12 mouse cellular contexts compared by ENCODE assay signal in genomic region chr9:34957691-34958090, GRCm38 (mm10).
A peak's percentile ranks its signal among the peaks of the same experiment; 100 is the strongest.
DNase-seq lines count a peak whose midpoint lies in the region; ATAC-seq and TF ChIP-seq lines count a peak whose summit lies in the region.
"Had no signal": no experiment of that assay in that cellular context is flagged by ENCODE, and none has a peak within 500 bp of the region (broad histone marks: within the 10 kb centered on the region; RNA-seq: fewer than 3 reads in every experiment).

No protein-coding gene starts in this region.

- no peak overlapping the region for H3K4me3 ChIP-seq in forebrain, embryonic 15.5 days
- no peak overlapping the region for H3K4me3 ChIP-seq in forebrain, embryonic 12.5 days (replicated peaks)
- H3K4me3 ChIP-seq: left cerebral cortex, adult 2 months; liver, embryonic 13.5 days had no signal

- no peak; the same call in 1 of the 2 replicates for ATAC-seq in forebrain, embryonic 15.5 days (replicated peaks)
- ATAC-seq in forebrain, embryonic 12.5 days (ENCODE audit: low FRiP score): no peak

- no peak overlapping the region for H3K9ac ChIP-seq in forebrain, embryonic 15.5 days (replicated peaks)
- H3K9ac ChIP-seq in forebrain, embryonic 12.5 days: no peak overlapping the region
- H3K9ac ChIP-seq: liver, embryonic 13.5 days had no signal

- intact Hi-C loops in left cerebral cortex, postnatal 36 days (cut with DNase I): no loop called here

- no peak for TF ChIP-seq CTCF in brain, embryonic 14.5 days (IDR thresholded peaks at IDR 0.05; ENCODE audit: borderline replicate concordance, extremely low read depth, insufficient read depth, insufficient read length)

- no peak overlapping the region for H3K4me2 ChIP-seq in forebrain, embryonic 15.5 days (replicated peaks)
- no peak overlapping the region for H3K4me2 ChIP-seq in forebrain, embryonic 12.5 days
- H3K4me2 ChIP-seq: liver, embryonic 13.5 days had no signal

- peaks cover 23% of the 10 kb centered on the region for H3K4me1 ChIP-seq in forebrain, embryonic 15.5 days
- peaks cover 3% of the 10 kb centered on the region; the same call in 1 of the 2 replicates for H3K4me1 ChIP-seq in forebrain, embryonic 12.5 days

- peak; percentile 45 for DNase-seq in 3134 (ENCODE audit: extremely low read depth, insufficient read length, low spot score)
- DNase-seq in brain, embryonic 14.5 days (ENCODE audit: low read depth): peak; percentile 85
- peak; percentile 25 to 26 for DNase-seq in left cerebral cortex, postnatal 36 days (ENCODE audit: low spot score in 2 of 2)
- DNase-seq in B cell, adult 2 months: no peak
- DNase-seq in kidney, postnatal 4 days: no peak
- DNase-seq: kidney, adult 11 months; liver, embryonic 13.5 days; thymus, postnatal 14 days had no signal

- no peaks in the 10 kb centered on the region for H3K27me3 ChIP-seq in forebrain, embryonic 15.5 days
- peaks cover 35% of the 10 kb centered on the region for H3K27me3 ChIP-seq in forebrain, embryonic 12.5 days
- H3K27me3 ChIP-seq: liver, embryonic 13.5 days had no signal

- no peaks in the 10 kb centered on the region for H3K9me3 ChIP-seq in forebrain, embryonic 15.5 days
- no peaks in the 10 kb centered on the region for H3K9me3 ChIP-seq in forebrain, embryonic 12.5 days
- H3K9me3 ChIP-seq: liver, embryonic 13.5 days had no signal

- no peaks in the 10 kb centered on the region for H3K36me3 ChIP-seq in forebrain, embryonic 15.5 days
- H3K36me3 ChIP-seq in forebrain, embryonic 12.5 days (replicated peaks): no peaks in the 10 kb centered on the region
- H3K36me3 ChIP-seq: liver, embryonic 13.5 days had no signal

- 47% methylated on average over 6 of the region's 6 CpGs for WGBS in forebrain, embryonic 15.5 days
- 78% methylated on average over 6 of the region's 6 CpGs for WGBS in forebrain, embryonic 12.5 days

- peak overlapping the region; percentile 72 for H3K27ac ChIP-seq in forebrain, embryonic 15.5 days (replicated peaks)
- H3K27ac ChIP-seq in forebrain, embryonic 12.5 days: no peak overlapping the region
- H3K27ac ChIP-seq: left cerebral cortex, adult 2 months; liver, embryonic 13.5 days; macrophage had no signal

- TF ChIP-seq POLR2A in brain, embryonic 14.5 days (IDR thresholded peaks at IDR 0.05; ENCODE audit: borderline replicate concordance, extremely low read depth, insufficient read depth, insufficient read length, poor library complexity, severe bottlenecking): no peak

Comparison
In these comparisons a context has a peak if more than half of its experiments do, and no peak if none do; other contexts are left out.
1. DNase-seq: peak in 3134 (single experiment), brain, embryonic 14.5 days (single experiment) and left cerebral cortex, postnatal 36 days (2 of 2); none in B cell, adult 2 months (0 of 2) and kidney, postnatal 4 days (0 of 2).